Mouse (Mus musculus) urinary bladder, postnatal 25 days (tissue): ENCODE data around the gene Grap2.

Source experiments
- DNase-seq: peaks from one replicate; pipeline ENCODE4 v3.0.0; 2022; ENCODE audit warnings: low spot score

Grap2 gene

DNA sequence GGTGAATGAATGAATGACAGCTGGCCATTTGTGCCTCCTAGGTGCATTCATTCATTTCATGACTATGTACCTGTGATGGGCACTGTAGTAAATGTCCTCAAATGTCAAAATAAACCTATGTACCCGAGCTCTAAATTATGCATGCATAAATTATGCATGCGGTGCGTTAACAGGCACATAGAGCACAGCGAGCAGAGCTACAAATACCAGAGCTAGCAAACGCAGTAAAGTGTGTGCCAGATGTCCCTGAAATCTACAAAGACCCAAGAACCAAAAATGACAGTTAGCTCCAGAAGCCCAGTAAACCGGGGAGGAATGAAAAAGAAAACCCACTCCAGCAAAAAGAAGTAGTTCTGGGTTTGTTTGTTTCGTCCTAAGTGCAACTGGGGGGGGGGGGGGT is 29.1 kb downstream of the Grap2 start:
- no peak for DNase-seq

GRCm38 (mm10) chr15:80602487-80602886 is 30.1 kb downstream of the Grap2 start:
- DNase-seq = no peak

GRCm38 (mm10) chr15:80604026-80604425 is 31.6 kb downstream of the Grap2 start:
- no peak for DNase-seq

- DNase-seq = no peak
Observed at GRCm38 (mm10) chr15:80607970-80608369, 35.6 kb downstream of the Grap2 start.

DNA sequence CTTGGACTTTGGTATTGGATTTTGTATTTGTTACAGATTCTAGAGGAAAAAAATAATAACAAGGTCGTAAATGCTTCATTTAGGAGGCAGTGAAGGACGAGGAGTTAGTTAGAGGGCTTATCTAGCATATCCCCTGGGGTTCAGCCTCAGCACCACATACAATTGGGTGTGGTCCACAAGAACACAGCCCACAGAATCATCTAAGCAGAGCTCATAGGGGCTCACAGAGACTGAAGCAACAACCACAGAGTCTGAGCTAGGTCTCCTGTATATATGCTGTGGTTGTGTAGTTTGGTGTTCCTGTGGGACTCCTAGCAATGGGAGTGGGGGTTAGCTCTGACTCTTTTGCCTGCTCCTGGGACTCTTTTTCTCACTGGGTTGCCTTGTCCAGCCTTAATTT is 37.9 kb downstream of the Grap2 start:
- DNase-seq = no peak

GRCm38 (mm10) chr15:80611478-80611877 is 39.1 kb downstream of the Grap2 start:
- no peak for DNase-seq

DNA sequence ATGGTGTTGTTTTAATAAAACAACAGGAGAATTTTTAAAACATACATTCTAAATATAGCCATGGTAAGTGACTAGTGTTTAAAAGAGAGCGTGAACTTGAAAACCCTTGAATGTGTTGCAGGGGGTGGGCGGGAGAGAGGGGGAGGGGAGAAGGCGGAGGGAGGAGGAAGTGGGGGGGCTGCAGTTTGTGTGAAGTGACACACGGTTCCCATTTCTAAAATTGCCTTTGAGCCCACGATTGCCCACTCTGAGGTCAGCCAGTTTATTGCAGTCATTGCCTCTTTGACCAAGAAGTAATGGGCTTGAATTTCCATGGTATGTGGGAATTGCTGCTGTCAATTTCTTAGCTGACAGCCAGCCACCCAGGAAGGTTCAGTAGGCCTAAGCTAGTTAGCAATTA is 41.5 kb downstream of the Grap2 start:
- DNase-seq = no peak

GRCm38 (mm10) chr15:80614500-80615289 is 42.3 kb downstream of the Grap2 start:
- no peak for DNase-seq

DNA sequence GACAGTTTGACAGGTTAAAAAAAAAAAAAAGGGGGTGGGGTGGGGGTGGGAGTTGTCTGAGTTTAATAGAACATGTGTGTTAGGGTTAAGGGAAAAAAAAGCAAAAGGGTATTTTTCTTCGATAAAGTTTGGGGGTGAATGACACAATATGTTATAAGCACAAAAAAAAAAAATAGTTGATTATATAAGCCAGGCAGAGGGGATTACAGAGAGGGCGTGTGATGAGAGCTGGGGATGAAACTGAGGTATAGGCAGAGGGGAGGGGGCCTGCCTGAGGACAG is 42.8 kb downstream of the Grap2 start:
- no peak for DNase-seq

- no peak for DNase-seq
Observed at GRCm38 (mm10) chr15:80615636-80616383, 43.4 kb downstream of the Grap2 start.

- no peak for DNase-seq
Observed at GRCm38 (mm10) chr15:80617839-80618238, 45.4 kb downstream of the Grap2 start.

- no peak for DNase-seq
Observed at GRCm38 (mm10) chr15:80619166-80619565, 46.8 kb downstream of the Grap2 start.

GRCm38 (mm10) chr15:80619786-80620185 is 47.4 kb downstream of the Grap2 start:
- no peak for DNase-seq

- no peak for DNase-seq
Observed at GRCm38 (mm10) chr15:80620371-80620770, 48.0 kb downstream of the Grap2 start.

DNA sequence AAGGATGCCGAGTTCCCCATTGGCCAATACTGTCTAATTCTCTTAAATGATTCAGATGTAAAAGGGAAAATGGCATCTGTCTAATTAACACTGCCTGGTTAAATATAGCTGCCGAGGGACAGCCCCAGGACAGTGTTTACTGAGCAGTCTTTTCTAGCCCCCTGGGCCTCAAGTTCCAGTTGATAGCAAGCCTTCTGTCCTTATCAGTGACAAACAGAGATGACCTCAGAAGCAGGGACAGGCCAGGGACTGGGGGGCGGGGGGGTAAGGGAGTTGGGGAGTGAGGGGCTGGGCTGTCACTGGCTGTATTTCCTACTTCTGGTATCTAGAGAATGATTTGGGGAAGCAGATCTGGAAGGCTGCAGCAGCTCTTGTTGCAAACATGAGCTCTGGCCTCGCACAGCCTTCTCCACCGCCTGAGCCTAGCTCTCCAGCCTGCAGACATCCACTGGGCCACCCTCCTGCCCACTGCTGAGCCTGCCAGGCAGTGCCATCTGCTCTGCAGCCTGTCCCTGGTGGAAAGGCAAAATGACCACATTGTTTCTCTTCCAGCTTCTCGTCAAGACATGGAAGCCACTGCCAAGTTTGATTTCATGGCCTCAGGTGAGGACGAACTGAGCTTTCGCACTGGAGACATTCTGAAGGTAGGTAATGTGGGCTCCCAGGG is 50.9 kb downstream of the Grap2 start:
- no peak for DNase-seq

- no peak for DNase-seq
Observed at GRCm38 (mm10) chr15:80626472-80626871, 54.1 kb downstream of the Grap2 start.

GRCm38 (mm10) chr15:80630147-80630546 is 57.8 kb downstream of the Grap2 start:
- DNase-seq = no peak

DNA sequence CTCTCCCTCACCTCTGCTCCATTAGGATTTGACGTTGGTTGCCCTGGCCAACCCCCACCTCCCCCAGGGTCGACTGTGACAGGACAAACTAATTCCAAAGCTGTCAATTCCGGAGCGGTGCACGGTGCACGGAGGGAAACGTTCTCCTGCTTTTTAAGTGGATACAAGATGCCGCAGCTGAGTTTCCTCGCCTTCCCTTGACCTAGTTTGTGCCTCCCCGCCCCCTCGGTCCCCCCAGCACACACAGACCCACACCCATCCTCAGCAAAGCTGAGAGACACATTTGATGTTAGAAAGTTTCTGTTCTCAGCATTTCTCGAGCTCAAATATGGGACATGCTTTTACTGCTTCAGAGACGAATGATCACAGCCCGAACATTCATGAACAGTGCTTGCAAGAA is 58.3 kb downstream of the Grap2 start:
- DNase-seq = no peak

DNA sequence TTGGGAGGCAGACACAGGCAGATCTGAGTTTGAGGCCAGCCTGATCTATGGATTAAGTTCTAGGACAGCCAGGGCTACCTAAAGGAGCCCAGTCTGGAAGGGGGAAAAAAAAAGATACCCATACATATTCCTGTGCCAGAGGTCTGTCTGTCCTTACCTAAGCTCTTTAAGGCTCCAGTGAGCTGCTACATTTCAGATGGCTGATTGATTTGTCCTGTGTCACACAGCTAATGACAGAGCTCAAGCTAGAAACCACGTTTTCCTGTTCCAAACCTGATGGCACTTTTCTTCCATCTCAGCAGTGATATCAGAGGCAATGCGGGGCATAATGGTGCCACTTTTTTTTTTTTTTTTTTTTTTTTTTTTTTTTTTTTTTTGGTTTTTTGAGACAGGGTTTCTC is 58.9 kb downstream of the Grap2 start:
- DNase-seq = no peak

GRCm38 (mm10) chr15:80632280-80632893 is 60.0 kb downstream of the Grap2 start:
- DNase-seq = no peak

- peak; percentile 53 for DNase-seq
Observed at GRCm38 (mm10) chr15:80634391-80635193, 62.2 kb downstream of the Grap2 start.
